Mouse (Mus musculus): ENCODE results near the gene Ankmy1. TPM values are rescaled to one million over a fixed set of nuclear protein-coding genes. Genes with fewer than 3 reads are reported as not detected.
A peak's percentile ranks its signal among the peaks of the same experiment; 100 is the strongest.

The Ankmy1 gene
- polyA plus RNA-seq, 1 experiment from 2014 or later, result 0.23 TPM

DNA sequence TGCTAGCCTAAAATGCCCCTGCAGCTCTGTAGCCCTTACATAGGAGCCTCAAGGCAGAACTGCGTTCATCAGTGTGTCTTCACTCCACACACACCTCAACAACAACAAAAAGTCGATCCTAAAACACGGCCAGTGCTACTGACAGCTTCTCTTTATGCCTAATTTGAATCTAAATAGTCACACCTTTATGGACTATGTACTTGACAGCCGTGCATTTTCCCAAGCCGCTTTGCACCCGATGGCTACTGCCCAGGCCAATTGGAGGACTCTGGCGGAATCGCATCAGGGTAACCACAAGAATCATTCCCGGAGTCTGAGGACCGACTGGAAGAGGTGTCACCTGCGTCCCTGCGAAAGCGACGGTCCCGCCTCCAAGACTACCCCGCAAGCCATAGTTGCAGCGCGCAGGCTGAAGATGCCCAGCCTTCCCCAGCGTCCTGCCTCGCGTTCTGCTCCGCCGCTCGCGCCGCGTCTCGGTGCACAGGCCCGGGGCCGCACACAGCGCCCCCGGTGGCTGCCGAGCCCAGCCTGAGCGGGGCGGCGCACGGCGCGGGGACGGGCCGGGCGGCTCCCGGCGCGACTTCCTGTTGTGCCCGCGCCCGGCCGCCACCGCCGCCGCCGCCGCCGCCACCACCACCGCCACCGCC lies 7.7 kb upstream of the Ankmy1 start, which contains the start of gene Rnpepl1:
Gene Rnpepl1 (plus strand): TSS at position 545 of the 647 bp plus-strand sequence.
- H3K27me3 ChIP-seq, result peaks cover 3% of the 10 kb centered on the region; the same call in 1 of the 2 replicates
- H3K4me1 ChIP-seq (replicated peaks), result peaks cover 60% of the 10 kb centered on the region
- peaks cover 17% of the 10 kb centered on the region for H3K36me3 ChIP-seq
- no peaks in the 10 kb centered on the region for H3K9me3 ChIP-seq
- H3K4me3 ChIP-seq, result peak within 1 kb of the TSS; percentile 85
- H3K27ac ChIP-seq, result peak within 1 kb of the TSS; percentile 96
- peak within 1 kb of the TSS; percentile 86 for H3K4me2 ChIP-seq
- WGBS, result 1% methylated on average over 34 of the region's 57 CpGs
- peak; percentile 69 for ATAC-seq (ENCODE audit: low FRiP score)
- peak within 1 kb of the TSS; percentile 96 for H3K9ac ChIP-seq

DNA sequence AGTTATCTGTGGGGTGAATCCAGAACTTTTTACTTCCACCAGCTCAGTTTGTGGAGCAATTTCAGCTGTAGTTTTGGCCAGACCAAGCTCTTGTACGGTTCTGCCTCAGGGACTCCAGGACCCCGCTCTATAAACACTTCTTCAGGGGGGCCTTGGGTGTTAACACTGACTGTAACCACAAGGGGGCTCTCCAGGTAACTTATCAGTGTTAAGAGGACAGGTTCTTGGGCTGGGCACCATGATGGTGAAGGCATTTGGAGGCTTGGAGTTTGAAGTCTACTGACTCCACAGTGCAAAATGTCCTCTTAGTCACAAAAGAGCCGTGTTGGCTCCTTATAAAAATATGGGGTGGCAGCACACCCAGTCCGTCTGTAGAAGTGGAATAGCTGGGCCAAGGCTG lies 6.4 kb upstream of the Ankmy1 start:
- Histone ChIP-seq H3K36me3 (peaks cover 4% of the 10 kb centered on the region), H3K9me3 (no peaks in the 10 kb centered on the region), H3K9ac (no peak overlapping the region), H3K27me3 (peaks cover 7% of the 10 kb centered on the region; the same call in 1 of the 2 replicates), H3K4me1 (replicated peaks) (peaks cover 52% of the 10 kb centered on the region), H3K27ac (no peak overlapping the region), H3K4me2 (peak overlapping the region; percentile 86; the same call in 1 of the 2 replicates), H3K4me3 (no peak overlapping the region)
- ATAC-seq (ENCODE audit: low FRiP score), result no peak
- WGBS, result 73% methylated on average over 4 of the region's 4 CpGs

DNA sequence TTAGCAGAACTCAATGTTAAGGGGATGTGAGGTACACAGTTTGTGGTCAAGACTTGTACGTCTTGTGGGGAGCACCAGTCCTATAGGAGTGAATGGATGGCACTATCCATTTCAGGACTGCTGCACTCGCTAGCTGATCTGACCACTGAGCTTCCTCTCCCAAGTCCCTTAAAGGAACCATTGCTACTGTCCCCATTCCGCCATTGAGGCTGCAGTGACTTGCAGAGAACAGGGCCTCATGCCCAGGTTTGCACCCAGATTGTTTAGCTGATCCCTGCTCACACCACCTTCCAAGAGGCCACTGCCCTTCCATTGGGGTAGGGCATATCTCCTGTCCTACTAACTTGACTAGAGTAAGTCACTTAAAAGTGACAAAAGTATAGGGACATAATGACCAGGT lies 6.0 kb upstream of the Ankmy1 start:
- 91% methylated on average over 3 of the region's 3 CpGs for WGBS
- H3K4me1 ChIP-seq (replicated peaks), result peaks cover 48% of the 10 kb centered on the region
- ATAC-seq (ENCODE audit: low FRiP score), result no peak
- H3K27ac ChIP-seq, result no peak overlapping the region
- H3K4me3 ChIP-seq, result no peak overlapping the region
- H3K27me3 ChIP-seq, result peaks cover 7% of the 10 kb centered on the region; the same call in 1 of the 2 replicates
- no peak overlapping the region for H3K4me2 ChIP-seq
- no peaks in the 10 kb centered on the region for H3K36me3 ChIP-seq
- H3K9ac ChIP-seq, result no peak overlapping the region
- no peaks in the 10 kb centered on the region for H3K9me3 ChIP-seq

DNA sequence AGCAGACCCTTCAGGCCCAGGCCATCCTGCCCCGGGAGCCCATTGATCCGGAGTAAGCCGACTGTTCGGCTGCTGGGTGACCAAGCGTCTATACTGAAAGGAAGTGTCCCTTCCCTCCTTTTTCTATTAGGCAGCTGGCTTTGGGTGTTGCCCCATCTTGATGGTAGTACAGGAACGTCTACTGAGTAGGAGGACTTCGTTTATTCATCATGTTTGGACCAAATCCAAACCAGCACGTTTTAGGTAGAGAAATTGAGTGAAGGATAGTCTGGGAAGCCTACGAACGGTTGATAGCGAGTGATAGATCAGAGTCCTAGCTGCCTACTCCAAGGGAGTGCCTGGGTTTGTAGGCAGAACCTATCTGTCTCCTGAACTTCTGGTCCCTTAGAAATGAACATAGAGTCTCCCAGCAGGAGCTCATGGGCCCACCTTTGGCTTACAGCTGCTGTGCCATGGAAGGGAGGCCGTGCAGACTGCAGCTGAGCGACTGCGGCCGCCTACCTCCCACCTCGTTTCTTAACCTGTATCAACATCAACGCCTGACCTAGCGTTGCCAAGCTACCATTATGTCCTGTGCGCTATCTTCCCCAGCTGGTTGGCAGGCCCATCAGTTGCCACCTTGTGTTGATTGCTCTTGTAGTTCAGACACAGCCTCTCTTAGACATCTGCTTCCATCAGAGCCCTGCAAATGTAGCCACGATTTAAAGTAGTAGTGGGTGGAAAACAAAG lies 5.1 kb upstream of the Ankmy1 start:
- H3K4me2 ChIP-seq, result peak overlapping the region; percentile 70
- peaks cover 7% of the 10 kb centered on the region; the same call in 1 of the 2 replicates for H3K27me3 ChIP-seq
- peak overlapping the region; percentile 72 for H3K4me3 ChIP-seq
- ATAC-seq (ENCODE audit: low FRiP score), result no peak
- H3K9me3 ChIP-seq, result no peaks in the 10 kb centered on the region
- H3K36me3 ChIP-seq, result no peaks in the 10 kb centered on the region
- H3K9ac ChIP-seq, result peak overlapping the region; percentile 82
- peaks cover 45% of the 10 kb centered on the region for H3K4me1 ChIP-seq (replicated peaks)
- H3K27ac ChIP-seq, result peak overlapping the region; percentile 94
- WGBS, result 50% methylated on average over 20 of the region's 20 CpGs

DNA sequence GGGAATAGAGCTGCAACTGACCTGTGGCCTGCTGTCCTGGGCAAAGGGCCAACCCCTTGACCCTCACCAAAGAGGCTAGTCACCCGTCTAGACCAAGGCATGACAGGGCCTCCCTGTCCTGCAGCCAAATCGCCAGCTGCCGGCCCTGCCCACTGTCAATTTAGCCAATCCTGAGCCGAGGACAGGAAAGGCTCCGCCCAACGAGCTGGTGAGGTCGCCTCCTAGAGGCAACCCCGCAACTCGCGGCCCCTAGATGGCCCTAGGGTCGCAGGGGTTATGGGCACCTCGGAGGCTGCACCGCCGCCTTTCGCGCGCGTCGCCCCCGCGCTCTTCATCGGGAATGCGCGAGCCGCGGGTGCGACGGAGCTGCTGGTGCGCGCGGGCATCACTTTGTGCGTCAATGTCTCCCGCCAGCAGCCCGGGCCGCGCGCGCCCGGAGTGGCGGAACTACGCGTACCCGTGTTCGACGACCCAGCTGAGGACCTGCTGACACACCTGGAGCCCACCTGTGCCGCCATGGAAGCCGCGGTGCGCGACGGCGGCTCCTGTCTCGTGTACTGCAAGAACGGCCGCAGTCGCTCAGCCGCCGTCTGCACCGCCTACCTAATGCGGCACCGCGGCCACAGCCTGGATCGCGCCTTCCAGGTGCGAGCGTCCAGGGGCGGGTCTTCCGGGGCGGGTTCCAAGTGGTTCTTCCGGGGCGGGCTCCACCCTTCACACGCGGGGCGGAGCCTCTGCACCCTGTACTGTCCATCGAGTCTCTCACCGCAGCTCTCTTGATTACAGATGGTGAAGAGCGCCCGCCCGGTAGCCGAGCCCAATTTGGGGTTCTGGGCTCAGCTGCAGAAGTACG lies 4.3 kb upstream of the Ankmy1 start, which contains the start of gene Dusp28:
Gene Dusp28 (plus strand): TSS at position 203 of the 853 bp plus-strand sequence.
- Histone ChIP-seq H3K36me3 (no peaks in the 10 kb centered on the region), H3K4me2 (peak within 1 kb of the TSS; percentile 70), H3K9me3 (no peaks in the 10 kb centered on the region), H3K4me1 (replicated peaks) (peaks cover 42% of the 10 kb centered on the region), H3K27ac (peak within 1 kb of the TSS; percentile 94), H3K27me3 (peaks cover 9% of the 10 kb centered on the region), H3K9ac (peak within 1 kb of the TSS; percentile 82), H3K4me3 (peak within 1 kb of the TSS; percentile 72)
- under 1% methylated on average over 80 of the region's 81 CpGs for WGBS
- peak; percentile 93 for ATAC-seq (ENCODE audit: low FRiP score)

DNA sequence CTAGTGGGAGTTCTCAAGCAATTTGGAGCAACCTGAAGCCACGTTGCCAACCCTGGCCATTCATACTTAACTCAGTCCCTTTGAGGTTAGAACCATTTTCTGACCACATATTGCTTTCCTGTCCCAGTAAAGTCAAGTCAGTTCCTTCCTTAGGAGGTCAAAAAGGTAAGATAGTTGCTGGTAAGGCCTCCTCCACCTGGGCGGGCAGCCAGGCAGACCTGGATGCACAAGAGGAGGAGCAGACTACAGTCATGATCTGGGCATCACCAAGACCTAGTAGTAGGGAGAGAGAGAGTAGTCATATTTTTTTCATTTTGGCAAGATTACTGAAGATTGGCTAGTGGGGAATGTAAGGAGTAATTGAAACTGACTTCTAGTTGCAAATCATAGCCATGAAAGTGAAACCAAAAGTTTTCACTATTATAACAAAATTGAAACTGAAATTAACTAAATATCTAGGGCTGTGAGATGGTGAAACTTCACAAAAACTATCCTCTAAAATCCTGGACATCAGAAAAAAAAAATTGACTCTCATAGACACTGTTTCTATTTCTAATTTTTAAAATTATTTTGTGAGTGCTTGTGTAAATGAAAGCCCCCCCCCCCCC lies 3.1 kb upstream of the Ankmy1 start:
- Histone ChIP-seq H3K9me3 (no peaks in the 10 kb centered on the region), H3K9ac (no peak overlapping the region), H3K4me2 (no peak overlapping the region), H3K4me1 (replicated peaks) (peaks cover 34% of the 10 kb centered on the region), H3K4me3 (no peak overlapping the region), H3K36me3 (no peaks in the 10 kb centered on the region), H3K27ac (no peak overlapping the region), H3K27me3 (peaks cover 21% of the 10 kb centered on the region)
- 88% methylated on average over 2 of the region's 2 CpGs for WGBS
- no peak for ATAC-seq (ENCODE audit: low FRiP score)

DNA sequence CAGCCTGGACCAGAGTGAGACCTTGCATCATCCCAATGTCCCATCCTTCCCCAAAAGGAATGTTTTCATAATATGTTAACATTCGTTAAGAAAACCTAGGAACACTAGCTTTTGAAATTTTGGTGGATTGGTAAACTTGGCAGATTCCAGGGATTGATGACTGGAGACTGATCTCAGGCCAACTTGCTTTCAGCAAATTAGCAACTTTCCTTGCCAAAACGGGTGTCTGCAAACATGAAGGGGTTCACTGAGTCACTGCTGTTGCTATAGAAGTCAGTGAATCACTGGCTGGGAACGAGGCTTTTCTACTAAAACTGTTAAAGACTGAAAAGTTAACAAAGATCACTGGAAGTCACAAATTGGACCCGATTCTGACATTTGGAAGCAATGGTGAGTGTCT lies 921 bp upstream of the Ankmy1 start:
- Histone ChIP-seq H3K9ac (no peak overlapping the region), H3K9me3 (no peaks in the 10 kb centered on the region), H3K4me2 (no peak overlapping the region), H3K27ac (no peak overlapping the region), H3K4me1 (replicated peaks) (peaks cover 23% of the 10 kb centered on the region), H3K4me3 (no peak overlapping the region), H3K36me3 (no peaks in the 10 kb centered on the region), H3K27me3 (peaks cover 34% of the 10 kb centered on the region)
- ATAC-seq (ENCODE audit: low FRiP score), result no peak
- 79% methylated on average over 4 of the region's 4 CpGs for WGBS

DNA sequence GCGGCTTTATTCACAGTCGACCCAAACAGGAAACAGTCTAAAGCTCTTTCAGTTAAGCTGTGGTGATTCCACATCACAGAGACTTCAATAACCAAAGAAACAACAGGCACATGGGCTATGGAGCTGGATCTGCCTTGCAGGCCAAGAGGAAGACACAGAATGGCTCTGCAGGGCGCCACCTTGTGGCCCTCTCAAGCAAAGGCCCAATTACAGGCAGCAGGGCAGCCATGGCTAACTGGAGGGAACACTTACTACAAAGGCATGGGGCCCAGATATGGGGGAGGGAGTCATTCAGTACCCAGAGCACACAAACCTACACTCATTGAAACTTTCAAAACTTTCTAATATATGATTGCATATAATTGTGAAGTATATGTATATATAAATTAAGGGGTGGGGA lies 7.6 kb downstream of the Ankmy1 start:
- Histone ChIP-seq H3K4me2 (no peak overlapping the region), H3K4me3 (no peak overlapping the region), H3K9me3 (no peaks in the 10 kb centered on the region), H3K4me1 (replicated peaks) (no peaks in the 10 kb centered on the region), H3K9ac (no peak overlapping the region), H3K36me3 (no peaks in the 10 kb centered on the region), H3K27ac (no peak overlapping the region), H3K27me3 (peaks cover 16% of the 10 kb centered on the region)
- WGBS, result 11% methylated on average over 3 of the region's 3 CpGs
- peak; percentile 75 for ATAC-seq (ENCODE audit: low FRiP score)

DNA sequence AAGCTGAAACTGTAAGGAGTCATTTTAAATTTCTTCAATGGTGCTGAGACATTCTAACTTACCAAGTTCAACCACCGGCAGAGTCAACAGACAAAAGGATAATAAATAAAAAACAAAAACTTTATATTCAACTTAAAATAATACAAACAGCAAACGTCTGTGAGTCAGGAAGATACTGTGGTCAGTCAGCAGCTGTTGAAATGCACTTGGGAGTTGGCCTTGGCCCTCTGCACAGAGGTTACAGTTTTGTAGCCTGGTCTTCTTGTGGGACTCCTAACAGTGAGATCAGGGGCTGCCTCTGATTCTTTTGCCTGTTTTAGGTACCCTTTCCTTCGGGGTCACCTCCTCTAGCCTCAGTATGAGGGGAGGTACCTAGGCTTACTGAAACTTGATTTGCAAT lies 8.8 kb downstream of the Ankmy1 start:
- Histone ChIP-seq H3K4me3 (no peak overlapping the region), H3K4me1 (replicated peaks) (no peaks in the 10 kb centered on the region), H3K9me3 (no peaks in the 10 kb centered on the region), H3K4me2 (no peak overlapping the region), H3K27me3 (peaks cover 6% of the 10 kb centered on the region; the same call in 1 of the 2 replicates), H3K36me3 (no peaks in the 10 kb centered on the region), H3K9ac (no peak overlapping the region), H3K27ac (no peak overlapping the region)
- ATAC-seq (ENCODE audit: low FRiP score), result no peak
- WGBS, result 66% methylated on average over 3 of the region's 3 CpGs

DNA sequence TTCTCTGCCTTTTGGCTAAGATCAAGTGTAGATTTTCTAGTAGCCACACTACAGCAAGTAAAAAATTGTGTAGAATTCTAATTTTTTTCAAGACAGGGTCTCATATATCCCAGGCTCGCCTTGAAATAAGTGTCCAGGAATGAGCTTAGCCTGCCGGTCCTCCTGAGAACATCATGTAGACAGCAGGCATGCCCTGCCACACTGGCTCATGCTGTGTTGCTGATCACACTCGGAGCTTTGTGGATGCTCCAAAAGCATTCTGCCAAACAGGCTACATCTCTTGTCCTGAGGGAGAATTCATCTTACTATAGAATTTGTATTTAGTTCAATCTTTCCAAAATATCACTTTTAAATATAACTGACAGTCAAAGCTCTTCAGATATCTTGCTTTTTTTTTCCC lies 9.9 kb downstream of the Ankmy1 start:
- WGBS, result 77% methylated on average over 3 of the region's 3 CpGs
- Histone ChIP-seq H3K4me3 (no peak overlapping the region), H3K9ac (no peak overlapping the region), H3K27me3 (peaks cover 4% of the 10 kb centered on the region; the same call in 1 of the 2 replicates), H3K4me2 (no peak overlapping the region), H3K9me3 (no peaks in the 10 kb centered on the region), H3K27ac (no peak overlapping the region), H3K4me1 (replicated peaks) (no peaks in the 10 kb centered on the region), H3K36me3 (no peaks in the 10 kb centered on the region)
- ATAC-seq (ENCODE audit: low FRiP score), result no peak

DNA sequence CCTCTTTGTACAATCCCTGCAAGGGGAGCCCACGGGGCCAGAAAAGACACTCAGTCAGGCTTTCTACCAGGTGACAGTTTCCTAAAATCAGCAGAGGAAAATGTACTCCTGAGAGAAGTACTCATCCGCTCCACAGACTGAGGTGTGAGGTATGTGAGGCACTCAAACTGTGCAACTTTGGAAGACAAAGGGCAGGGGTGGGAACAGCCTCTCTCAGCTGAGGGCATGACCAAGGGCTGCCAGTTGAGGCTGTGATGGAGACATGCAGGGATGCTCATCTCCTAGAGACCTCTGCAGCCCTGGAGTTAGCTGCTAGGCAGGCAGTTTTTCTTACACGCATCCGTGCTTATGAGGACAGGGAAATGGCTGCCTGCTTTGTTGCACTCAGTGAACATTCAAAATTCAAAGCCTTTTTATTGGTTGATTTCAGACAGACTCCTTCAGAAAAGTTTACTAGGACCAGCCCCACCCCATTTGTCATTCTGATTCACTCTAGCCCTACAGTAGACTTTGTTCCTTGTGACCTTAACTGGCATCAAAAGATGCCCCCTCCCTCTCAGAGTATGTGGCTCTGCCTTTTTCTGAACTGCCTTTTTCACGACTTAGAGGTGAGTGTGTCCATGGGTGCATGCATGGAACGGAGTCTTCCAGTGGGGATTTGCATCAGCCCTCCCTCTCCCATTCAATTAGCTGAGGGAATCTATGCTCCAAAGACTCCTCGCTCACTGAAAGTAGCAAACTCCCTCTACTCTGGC lies 13.6 kb downstream of the Ankmy1 start:
- Histone ChIP-seq H3K4me3 (no peak overlapping the region), H3K9me3 (no peaks in the 10 kb centered on the region), H3K4me1 (replicated peaks) (no peaks in the 10 kb centered on the region), H3K27me3 (no peaks in the 10 kb centered on the region), H3K36me3 (no peaks in the 10 kb centered on the region), H3K9ac (no peak overlapping the region), H3K4me2 (no peak overlapping the region), H3K27ac (no peak overlapping the region)
- 75% methylated on average over 7 of the region's 7 CpGs for WGBS
- ATAC-seq (ENCODE audit: low FRiP score), result no peak

All from hindbrain, embryonic 13.5 days (tissue).